Mouse (Mus musculus): Measurements from ENCODE around the gene Gga3. TPM values are rescaled to one million over a fixed set of nuclear protein-coding genes. Genes with fewer than 3 reads are reported as not detected.

Gene Gga3
- polyA plus RNA-seq, 1 experiment from 2014 or later: 19.2 TPM

GRCm38 (mm10) chr11:115595209-115595608 lies 8.6 kb downstream of the Gga3 start:
- Histone ChIP-seq H3K9ac (ENCODE audit: low read length) (no peak overlapping the region), H3K27me3 (replicated peaks; ENCODE audit: control insufficient read depth, insufficient read depth, low read length) (no peaks in the 10 kb centered on the region), H3K4me1 (replicated peaks; ENCODE audit: control insufficient read depth, insufficient read depth, low read length) (no peaks in the 10 kb centered on the region), H3K4me2 (ENCODE audit: low read length) (no peak overlapping the region), H3K27ac (ENCODE audit: low read depth) (no peak overlapping the region), H3K36me3 (ENCODE audit: control insufficient read depth, insufficient read depth, low read length) (peaks cover 71% of the 10 kb centered on the region), H3K4me3 (ENCODE audit: low read depth, low read length) (no peak overlapping the region), H3K9me3 (ENCODE audit: control insufficient read depth, low read length) (no peaks in the 10 kb centered on the region)
- 95% methylated on average over 3 of the region's 3 CpGs for WGBS
- no peak for DNase-seq (ENCODE audit: low spot score)
- no peak for ATAC-seq (replicated peaks; ENCODE audit: low FRiP score, low TSS enrichment, low read depth)

GRCm38 (mm10) chr11:115590526-115591075 lies 13.2 kb downstream of the Gga3 start:
- Histone ChIP-seq H3K27me3 (replicated peaks; ENCODE audit: control insufficient read depth, insufficient read depth, low read length) (no peaks in the 10 kb centered on the region), H3K4me3 (ENCODE audit: low read depth, low read length) (no peak overlapping the region), H3K4me2 (ENCODE audit: low read length) (no peak overlapping the region), H3K4me1 (replicated peaks; ENCODE audit: control insufficient read depth, insufficient read depth, low read length) (no peaks in the 10 kb centered on the region), H3K9me3 (ENCODE audit: control insufficient read depth, low read length) (no peaks in the 10 kb centered on the region), H3K9ac (ENCODE audit: low read length) (no peak overlapping the region), H3K36me3 (ENCODE audit: control insufficient read depth, insufficient read depth, low read length) (peaks cover 91% of the 10 kb centered on the region), H3K27ac (ENCODE audit: low read depth) (no peak overlapping the region)
- DNase-seq (ENCODE audit: low spot score) (no peak), ATAC-seq (replicated peaks; ENCODE audit: low FRiP score, low TSS enrichment, low read depth) (no peak)
- WGBS: 90% methylated on average over 2 of the region's 2 CpGs

- Histone ChIP-seq H3K27ac (ENCODE audit: low read depth) (no peak overlapping the region), H3K36me3 (ENCODE audit: control insufficient read depth, insufficient read depth, low read length) (peaks cover 94% of the 10 kb centered on the region), H3K4me1 (replicated peaks; ENCODE audit: control insufficient read depth, insufficient read depth, low read length) (no peaks in the 10 kb centered on the region), H3K4me3 (ENCODE audit: low read depth, low read length) (no peak overlapping the region), H3K27me3 (replicated peaks; ENCODE audit: control insufficient read depth, insufficient read depth, low read length) (no peaks in the 10 kb centered on the region), H3K9ac (ENCODE audit: low read length) (no peak overlapping the region), H3K4me2 (ENCODE audit: low read length) (no peak overlapping the region), H3K9me3 (ENCODE audit: control insufficient read depth, low read length) (no peaks in the 10 kb centered on the region)
- ATAC-seq (replicated peaks; ENCODE audit: low FRiP score, low TSS enrichment, low read depth): no peak
- DNase-seq (ENCODE audit: low spot score): no peak
- 82% methylated on average over 9 of the region's 9 CpGs for whole genome bisulfite sequencing
Observed at GRCm38 (mm10) chr11:115587984-115588383, 15.9 kb downstream of the Gga3 start.

- ATAC-seq (replicated peaks; ENCODE audit: low FRiP score, low TSS enrichment, low read depth): no peak
- Histone ChIP-seq H3K4me3 (ENCODE audit: low read depth, low read length) (no peak overlapping the region), H3K27ac (ENCODE audit: low read depth) (no peak overlapping the region), H3K9me3 (ENCODE audit: control insufficient read depth, low read length) (no peaks in the 10 kb centered on the region), H3K4me2 (ENCODE audit: low read length) (no peak overlapping the region), H3K4me1 (replicated peaks; ENCODE audit: control insufficient read depth, insufficient read depth, low read length) (no peaks in the 10 kb centered on the region), H3K27me3 (replicated peaks; ENCODE audit: control insufficient read depth, insufficient read depth, low read length) (no peaks in the 10 kb centered on the region), H3K36me3 (ENCODE audit: control insufficient read depth, insufficient read depth, low read length) (peaks cover 94% of the 10 kb centered on the region), H3K9ac (ENCODE audit: low read length) (no peak overlapping the region)
- no peak for DNase-seq (ENCODE audit: low spot score)
- WGBS: 88% methylated on average over 9 of the region's 9 CpGs
Observed at GRCm38 (mm10) chr11:115586403-115586802, 17.4 kb downstream of the Gga3 start.

- Histone ChIP-seq H3K9me3 (ENCODE audit: control insufficient read depth, low read length) (no peaks in the 10 kb centered on the region), H3K9ac (ENCODE audit: low read length) (no peak overlapping the region), H3K27me3 (replicated peaks; ENCODE audit: control insufficient read depth, insufficient read depth, low read length) (no peaks in the 10 kb centered on the region), H3K4me3 (ENCODE audit: low read depth, low read length) (no peak overlapping the region), H3K4me1 (replicated peaks; ENCODE audit: control insufficient read depth, insufficient read depth, low read length) (no peaks in the 10 kb centered on the region), H3K36me3 (ENCODE audit: control insufficient read depth, insufficient read depth, low read length) (peaks cover 94% of the 10 kb centered on the region), H3K4me2 (ENCODE audit: low read length) (no peak overlapping the region), H3K27ac (ENCODE audit: low read depth) (no peak overlapping the region)
- WGBS: 89% methylated on average over 7 of the region's 7 CpGs
- DNase-seq (ENCODE audit: low spot score) (no peak), ATAC-seq (replicated peaks; ENCODE audit: low FRiP score, low TSS enrichment, low read depth) (no peak)
Observed at GRCm38 (mm10) chr11:115585573-115586100, 18.2 kb downstream of the Gga3 start.

GRCm38 (mm10) chr11:115584376-115585073 lies 19.3 kb downstream of the Gga3 start:
- Histone ChIP-seq H3K4me2 (ENCODE audit: low read length) (no peak overlapping the region), H3K9me3 (ENCODE audit: control insufficient read depth, low read length) (no peaks in the 10 kb centered on the region), H3K4me1 (replicated peaks; ENCODE audit: control insufficient read depth, insufficient read depth, low read length) (no peaks in the 10 kb centered on the region), H3K36me3 (ENCODE audit: control insufficient read depth, insufficient read depth, low read length) (peaks cover 93% of the 10 kb centered on the region), H3K9ac (ENCODE audit: low read length) (no peak overlapping the region), H3K27ac (ENCODE audit: low read depth) (no peak overlapping the region), H3K27me3 (replicated peaks; ENCODE audit: control insufficient read depth, insufficient read depth, low read length) (no peaks in the 10 kb centered on the region), H3K4me3 (ENCODE audit: low read depth, low read length) (no peak overlapping the region)
- no peak for ATAC-seq (replicated peaks; ENCODE audit: low FRiP score, low TSS enrichment, low read depth)
- DNase-seq (ENCODE audit: low spot score): no peak
- 89% methylated on average over 10 of the region's 10 CpGs for WGBS

GRCm38 (mm10) chr11:115582913-115583606 lies 20.8 kb downstream of the Gga3 start:
- no peak for ATAC-seq (replicated peaks; ENCODE audit: low FRiP score, low TSS enrichment, low read depth)

GRCm38 (mm10) chr11:115579080-115579479 lies 24.8 kb downstream of the Gga3 start:
- H3K27me3 ChIP-seq (replicated peaks; ENCODE audit: control insufficient read depth, insufficient read depth, low read length): no peaks in the 10 kb centered on the region
- no peaks in the 10 kb centered on the region for H3K4me1 ChIP-seq (replicated peaks; ENCODE audit: control insufficient read depth, insufficient read depth, low read length)
- H3K27ac ChIP-seq (ENCODE audit: low read depth): no peak overlapping the region
- H3K4me2 ChIP-seq (ENCODE audit: low read length): no peak overlapping the region
- DNase-seq (ENCODE audit: low spot score) (no peak), ATAC-seq (replicated peaks; ENCODE audit: low FRiP score, low TSS enrichment, low read depth) (no peak)
- H3K9me3 ChIP-seq (ENCODE audit: control insufficient read depth, low read length): no peaks in the 10 kb centered on the region
- H3K36me3 ChIP-seq (ENCODE audit: control insufficient read depth, insufficient read depth, low read length): peaks cover 70% of the 10 kb centered on the region
- no peak overlapping the region for H3K4me3 ChIP-seq (ENCODE audit: low read depth, low read length)
- no peak overlapping the region for H3K9ac ChIP-seq (ENCODE audit: low read length)

More at GRCm38 (mm10) chr11:115582913-115583606, 20.8 kb downstream of the Gga3 start:
- Histone ChIP-seq H3K4me3 (ENCODE audit: low read depth, low read length) (no peak overlapping the region), H3K27me3 (replicated peaks; ENCODE audit: control insufficient read depth, insufficient read depth, low read length) (no peaks in the 10 kb centered on the region), H3K4me1 (replicated peaks; ENCODE audit: control insufficient read depth, insufficient read depth, low read length) (no peaks in the 10 kb centered on the region), H3K27ac (ENCODE audit: low read depth) (no peak overlapping the region), H3K36me3 (ENCODE audit: control insufficient read depth, insufficient read depth, low read length) (peaks cover 97% of the 10 kb centered on the region), H3K4me2 (ENCODE audit: low read length) (no peak overlapping the region), H3K9me3 (ENCODE audit: control insufficient read depth, low read length) (no peaks in the 10 kb centered on the region), H3K9ac (ENCODE audit: low read length) (no peak overlapping the region)
- WGBS: 84% methylated on average over 10 of the region's 10 CpGs
- no peak for DNase-seq (ENCODE audit: low spot score)

Measured in intestine, embryonic 14.5 days (tissue).